Mouse (Mus musculus) E14TG2a.4 (cell line): ENCODE results near the gene Gfy.

ENCODE experiments used
- H3K27me3 ChIP-seq: 2 replicates; pipeline ENCODE4 v1.6.1; 2014; ENCODE audit warnings: low read length, control low read depth; ENCODE audit not compliant: insufficient read depth
- H3K36me3 ChIP-seq: 2 replicates; pipeline ENCODE4 v1.6.1; 2014; ENCODE audit warnings: low read length, control low read depth; ENCODE audit not compliant: insufficient read depth
- H3K4me1 ChIP-seq: replicated peaks from 2 replicates; pipeline ENCODE4 v1.6.1; 2014; ENCODE audit warnings: low read depth, low read length, control low read depth
- H3K4me3 ChIP-seq: replicated peaks from 2 replicates; pipeline ENCODE4 v1.5.1; 2014; ENCODE audit warnings: mild to moderate bottlenecking, low read length
- H3K9me3 ChIP-seq: 2 replicates; pipeline ENCODE4 v1.6.1; 2014; ENCODE audit warnings: low read length, control low read depth
- CTCF ChIP-seq: conservative IDR thresholded peaks from 2 replicates; pipeline ENCODE4 v1.5.1; 2014; ENCODE audit warnings: low read length
- NANOG ChIP-seq: IDR thresholded peaks from 2 replicates; pipeline ENCODE4 v1.6.1; 2014; ENCODE audit warnings: borderline replicate concordance, low read length, mixed read lengths
- POU5F1 ChIP-seq: IDR thresholded peaks from 2 replicates; pipeline ENCODE4 v1.6.1; 2014; ENCODE audit warnings: low read length, borderline replicate concordance

The Gfy gene

DNA sequence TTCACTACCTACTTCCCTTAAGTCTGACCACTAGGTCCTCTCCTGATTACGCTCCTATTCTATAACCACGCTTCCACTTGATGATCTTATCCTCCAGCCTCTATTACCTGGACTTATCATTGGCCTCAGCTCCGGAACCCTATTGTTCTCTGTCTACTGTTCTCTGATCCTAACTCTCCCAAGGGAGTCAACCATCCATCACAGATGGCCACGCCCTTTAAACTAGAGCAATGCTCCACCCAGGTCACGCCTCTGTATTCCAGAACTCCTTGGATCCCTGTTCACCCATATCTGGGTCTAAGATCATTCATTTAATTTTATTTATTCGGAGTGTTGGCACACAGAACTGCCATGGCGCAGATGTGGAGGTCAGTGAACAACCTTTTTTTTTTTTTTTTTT, 33.0 kb upstream of the Gfy start:
- no peaks in the 10 kb centered on the region for H3K9me3 ChIP-seq
- peaks cover 50% of the 10 kb centered on the region for H3K4me1 ChIP-seq
- TF ChIP-seq NANOG (no peak), CTCF (no peak), POU5F1 (no peak)
- peaks cover 4% of the 10 kb centered on the region for H3K36me3 ChIP-seq
- H3K4me3 ChIP-seq = peak overlapping the region; percentile 71
- H3K27me3 ChIP-seq = peaks cover 33% of the 10 kb centered on the region

DNA sequence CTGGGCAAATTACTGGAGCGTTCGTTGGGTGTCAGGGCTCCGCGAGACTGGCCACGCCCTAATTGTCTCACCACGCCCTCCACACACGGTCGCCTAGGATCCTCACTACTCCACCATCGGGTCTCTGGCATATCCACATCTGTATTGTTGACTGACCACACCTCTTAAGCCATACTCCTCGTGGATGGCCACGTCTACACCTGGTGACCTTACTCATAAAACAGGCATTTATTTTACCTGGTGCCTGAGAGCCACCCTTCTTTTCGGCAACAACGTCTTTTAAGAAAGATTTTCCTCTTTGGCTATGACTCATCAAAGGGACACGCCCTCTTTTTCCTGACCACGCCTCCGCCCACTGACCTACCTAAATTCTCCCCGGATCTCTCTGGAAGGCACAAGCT, 32.5 kb upstream of the Gfy start, which contains the start of gene Dkkl1:
Gene Dkkl1 (minus strand): TSS at position 297 of the 401 bp plus-strand sequence.
- Histone ChIP-seq H3K4me1 (peaks cover 45% of the 10 kb centered on the region), H3K36me3 (no peaks in the 10 kb centered on the region), H3K4me3 (peak within 1 kb of the TSS; percentile 71), H3K27me3 (peaks cover 33% of the 10 kb centered on the region), H3K9me3 (no peaks in the 10 kb centered on the region)
- TF ChIP-seq CTCF (no peak), POU5F1 (no peak), NANOG (no peak)

DNA sequence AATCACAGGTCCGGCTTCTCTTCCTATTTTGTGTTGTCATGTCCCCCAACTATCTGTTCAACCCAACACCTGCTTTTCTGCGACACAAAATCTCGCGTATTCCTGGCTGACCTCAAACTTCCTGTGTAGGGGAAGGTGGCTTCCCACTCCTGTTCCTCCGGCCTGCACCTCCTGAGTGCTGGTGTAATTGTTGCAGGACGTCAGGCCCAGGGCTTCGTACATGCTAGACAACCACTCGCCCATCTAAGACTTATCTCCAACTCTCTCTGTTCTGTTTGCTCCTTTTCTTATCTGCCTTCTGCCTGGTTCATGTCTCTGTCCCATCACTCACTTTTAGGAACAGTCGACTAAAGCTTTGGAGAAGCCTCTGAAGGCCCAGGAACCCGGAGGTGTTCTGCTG, 31.7 kb upstream of the Gfy start:
- Histone ChIP-seq H3K9me3 (no peaks in the 10 kb centered on the region), H3K4me1 (peaks cover 49% of the 10 kb centered on the region), H3K27me3 (peaks cover 33% of the 10 kb centered on the region), H3K4me3 (peak overlapping the region; percentile 71; the same call in 1 of the 2 replicates), H3K36me3 (no peaks in the 10 kb centered on the region)
- no peak for TF ChIP-seq NANOG
- TF ChIP-seq POU5F1 = no peak
- TF ChIP-seq CTCF = no peak

GRCm38 (mm10) chr7:45208260-45208659, 28.9 kb upstream of the Gfy start:
- H3K9me3 ChIP-seq = no peaks in the 10 kb centered on the region
- H3K4me1 ChIP-seq = peaks cover 44% of the 10 kb centered on the region
- no peak for TF ChIP-seq POU5F1
- peak; percentile 51 for TF ChIP-seq CTCF
- peaks cover 41% of the 10 kb centered on the region for H3K27me3 ChIP-seq
- H3K36me3 ChIP-seq = no peaks in the 10 kb centered on the region
- no peak overlapping the region for H3K4me3 ChIP-seq

GRCm38 (mm10) chr7:45204380-45205143, 25.2 kb upstream of the Gfy start, which contains the start of gene Ccdc155:
Ccdc155 (minus strand) TSS chr7:45204892.
- H3K27me3 ChIP-seq = peaks cover 18% of the 10 kb centered on the region
- peak within 1 kb of the TSS; percentile 76 for H3K4me3 ChIP-seq
- H3K9me3 ChIP-seq = no peaks in the 10 kb centered on the region
- TF ChIP-seq CTCF (no peak), NANOG (no peak), POU5F1 (0 out of 2 replicates have a peak, but pooled peaks have one; percentile 64)
- H3K36me3 ChIP-seq = no peaks in the 10 kb centered on the region
- peaks cover 34% of the 10 kb centered on the region for H3K4me1 ChIP-seq

DNA sequence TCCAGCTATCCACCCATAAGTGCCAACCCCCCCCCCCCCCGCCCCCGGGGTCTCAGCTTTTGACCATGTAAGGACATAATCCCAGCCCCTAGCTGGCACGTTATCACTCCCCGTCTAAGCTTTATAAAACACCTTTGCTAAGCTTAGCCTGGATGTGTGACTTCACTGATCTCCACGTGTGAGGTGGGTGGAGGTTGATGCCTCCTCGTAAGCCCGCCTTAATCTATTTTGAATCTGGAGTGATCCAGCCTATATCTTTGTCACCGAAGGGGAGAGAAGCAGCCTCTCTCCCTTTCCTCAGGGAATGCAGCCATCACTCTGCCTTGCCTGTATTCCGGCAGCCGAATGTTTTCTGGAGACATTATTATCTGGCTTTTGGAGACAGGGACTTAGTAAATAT, 23.3 kb upstream of the Gfy start:
- H3K27me3 ChIP-seq = 0 out of 2 replicates have a peak, but pooled peaks cover 11% of the 10 kb centered on the region
- peaks cover 47% of the 10 kb centered on the region for H3K4me1 ChIP-seq
- no peaks in the 10 kb centered on the region for H3K36me3 ChIP-seq
- TF ChIP-seq POU5F1 (no peak), NANOG (no peak), CTCF (no peak)
- H3K9me3 ChIP-seq = no peaks in the 10 kb centered on the region
- no peak overlapping the region for H3K4me3 ChIP-seq

- Histone ChIP-seq H3K4me3 (peak overlapping the region; percentile 49), H3K27me3 (peaks cover 26% of the 10 kb centered on the region; the same call in 1 of the 2 replicates), H3K4me1 (peaks cover 66% of the 10 kb centered on the region), H3K36me3 (no peaks in the 10 kb centered on the region), H3K9me3 (no peaks in the 10 kb centered on the region)
- no peak for TF ChIP-seq POU5F1
- TF ChIP-seq CTCF = no peak
- TF ChIP-seq NANOG = no peak
Measured at GRCm38 (mm10) chr7:45198961-45199360, 19.6 kb upstream of the Gfy start.

DNA sequence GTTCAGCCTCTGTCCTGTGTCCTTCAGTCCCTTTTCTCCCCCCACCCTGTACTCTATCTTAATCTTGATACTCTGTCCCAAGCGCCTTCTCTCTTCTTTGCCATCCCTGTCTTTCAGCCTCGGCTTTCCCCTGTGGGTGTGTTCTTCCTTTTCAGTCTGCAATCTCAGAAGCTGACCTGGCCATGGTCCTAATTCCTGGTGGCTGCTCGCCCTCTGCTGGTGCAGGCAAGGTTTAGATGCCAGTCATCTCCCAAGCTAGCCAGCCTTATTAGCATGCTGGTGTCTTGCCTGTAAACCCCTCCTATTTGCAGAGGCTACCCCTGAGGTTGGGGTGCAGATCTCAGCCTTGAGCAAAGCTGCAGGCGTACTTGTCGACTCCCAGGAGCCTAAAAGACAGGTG, 19.1 kb upstream of the Gfy start:
- H3K4me3 ChIP-seq = peak overlapping the region; percentile 49
- no peak for TF ChIP-seq POU5F1
- TF ChIP-seq NANOG = no peak
- TF ChIP-seq CTCF = peak; percentile 49

More for the DNA sequence above, 19.1 kb upstream of the Gfy start:
- H3K9me3 ChIP-seq = no peaks in the 10 kb centered on the region
- no peaks in the 10 kb centered on the region for H3K36me3 ChIP-seq
- H3K27me3 ChIP-seq = peaks cover 25% of the 10 kb centered on the region; the same call in 1 of the 2 replicates
- peaks cover 67% of the 10 kb centered on the region for H3K4me1 ChIP-seq
